Mouse (Mus musculus): ENCODE data around the gene Fam216b.

The Fam216b gene

GRCm38 (mm10) chr14:78088907-78089306 lies at the start of gene Fam216b:
Gene Fam216b (minus strand): TSS chr14:78089007.
- DNase-seq (ENCODE audit: low spot score in 2 of 2) = no peak

GRCm38 (mm10) chr14:78132368-78133052 lies 43.7 kb upstream of the Fam216b start:
- DNase-seq (ENCODE audit: low spot score in 2 of 2) = peak; percentile 10 to 14

- DNase-seq (ENCODE audit: low spot score in 2 of 2) = no peak
Measured at GRCm38 (mm10) chr14:78126670-78127069, 37.9 kb upstream of the Fam216b start.

- DNase-seq (ENCODE audit: low spot score in 2 of 2) = no peak
Measured at GRCm38 (mm10) chr14:78120286-78120685, 31.5 kb upstream of the Fam216b start.

- DNase-seq (ENCODE audit: low spot score in 2 of 2) = no peak
Measured at GRCm38 (mm10) chr14:78119449-78120200, 30.8 kb upstream of the Fam216b start.

- no peak for DNase-seq (ENCODE audit: low spot score in 2 of 2)
Measured at GRCm38 (mm10) chr14:78117671-78118070, 28.9 kb upstream of the Fam216b start.

GRCm38 (mm10) chr14:78117268-78117667 lies 28.5 kb upstream of the Fam216b start:
- DNase-seq (ENCODE audit: low spot score in 2 of 2) = no peak

- no peak for DNase-seq (ENCODE audit: low spot score in 2 of 2)
Measured at GRCm38 (mm10) chr14:78112466-78112865, 23.7 kb upstream of the Fam216b start.

GRCm38 (mm10) chr14:78110871-78111270 lies 22.1 kb upstream of the Fam216b start:
- DNase-seq (ENCODE audit: low spot score in 2 of 2) = no peak

GRCm38 (mm10) chr14:78109419-78109818 lies 20.6 kb upstream of the Fam216b start:
- no peak for DNase-seq (ENCODE audit: low spot score in 2 of 2)

GRCm38 (mm10) chr14:78108388-78108787 lies 19.6 kb upstream of the Fam216b start:
- DNase-seq (ENCODE audit: low spot score in 2 of 2) = no peak

- DNase-seq (ENCODE audit: low spot score in 2 of 2) = no peak
Measured at GRCm38 (mm10) chr14:78089591-78089990, 784 bp upstream of the Fam216b start.

GRCm38 (mm10) chr14:78083465-78083864 lies 5.3 kb downstream of the Fam216b start:
- peak; percentile 1 to 10 for DNase-seq (ENCODE audit: low spot score in 2 of 2)

GRCm38 (mm10) chr14:78077508-78077907 lies 11.3 kb downstream of the Fam216b start:
- DNase-seq (ENCODE audit: low spot score in 2 of 2) = no peak

- DNase-seq (ENCODE audit: low spot score in 2 of 2) = peak in 1 of 2 experiments; percentile 6
Measured at GRCm38 (mm10) chr14:78065938-78066710, 22.7 kb downstream of the Fam216b start.

- DNase-seq (ENCODE audit: low spot score in 2 of 2) = no peak
Measured at GRCm38 (mm10) chr14:78062484-78062883, 26.3 kb downstream of the Fam216b start.

GRCm38 (mm10) chr14:78060609-78060951 lies 28.2 kb downstream of the Fam216b start:
- DNase-seq (ENCODE audit: low spot score in 2 of 2) = no peak

GRCm38 (mm10) chr14:78059878-78060608 lies 28.8 kb downstream of the Fam216b start:
- no peak for DNase-seq (ENCODE audit: low spot score in 2 of 2)

GRCm38 (mm10) chr14:78057362-78057761 lies 31.4 kb downstream of the Fam216b start:
- no peak for DNase-seq (ENCODE audit: low spot score in 2 of 2)

- no peak for DNase-seq (ENCODE audit: low spot score in 2 of 2)
Measured at GRCm38 (mm10) chr14:78056371-78056770, 32.4 kb downstream of the Fam216b start.

GRCm38 (mm10) chr14:78048674-78049073 lies 40.1 kb downstream of the Fam216b start:
- DNase-seq (ENCODE audit: low spot score in 2 of 2) = no peak

- DNase-seq (ENCODE audit: low spot score in 2 of 2) = no peak
Measured at GRCm38 (mm10) chr14:78048258-78048657, 40.5 kb downstream of the Fam216b start.
